Mouse (Mus musculus): ENCODE results near the gene Mrtfb.

Mrtfb gene

DNA sequence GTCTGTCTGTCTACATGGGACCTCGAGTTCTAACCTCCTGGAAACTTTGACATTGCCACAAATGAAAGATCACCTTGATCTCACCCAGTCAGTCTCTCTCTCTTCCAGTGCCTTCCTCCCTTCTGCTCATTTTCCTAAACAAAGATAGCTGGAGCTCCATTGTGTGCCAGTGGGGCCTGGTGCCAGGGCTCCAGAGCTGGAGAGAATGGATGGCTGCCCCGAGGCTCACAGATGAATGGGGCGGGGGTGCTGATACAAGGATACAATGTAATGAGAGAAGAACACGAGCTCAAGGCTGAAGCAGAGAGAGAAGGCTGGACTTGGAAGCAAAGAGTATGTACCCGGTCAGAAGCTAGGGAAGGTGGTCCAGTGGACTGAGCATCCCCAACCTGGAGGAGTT lies 189.2 kb downstream of the Mrtfb start:
- DNase-seq: no peak

DNA sequence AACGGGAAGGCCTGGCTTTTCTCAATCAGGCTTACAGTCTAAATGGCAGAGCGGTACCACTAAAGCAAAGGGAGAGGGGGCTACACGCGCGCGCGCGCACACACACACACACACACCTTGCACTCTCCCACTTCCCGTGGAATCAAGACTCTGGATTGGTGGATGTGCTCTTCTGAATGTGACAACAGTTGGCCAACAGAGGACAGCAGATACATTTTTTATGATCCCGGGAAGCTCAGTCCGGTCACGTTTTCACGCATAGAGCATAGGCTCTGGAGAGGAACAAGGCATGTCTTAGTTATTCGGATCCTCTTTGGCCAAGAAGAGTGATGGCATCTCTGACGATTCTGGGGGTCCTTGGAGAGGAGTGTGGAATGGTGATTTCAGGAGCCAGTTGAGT lies 190.2 kb downstream of the Mrtfb start:
- DNase-seq: no peak

DNA sequence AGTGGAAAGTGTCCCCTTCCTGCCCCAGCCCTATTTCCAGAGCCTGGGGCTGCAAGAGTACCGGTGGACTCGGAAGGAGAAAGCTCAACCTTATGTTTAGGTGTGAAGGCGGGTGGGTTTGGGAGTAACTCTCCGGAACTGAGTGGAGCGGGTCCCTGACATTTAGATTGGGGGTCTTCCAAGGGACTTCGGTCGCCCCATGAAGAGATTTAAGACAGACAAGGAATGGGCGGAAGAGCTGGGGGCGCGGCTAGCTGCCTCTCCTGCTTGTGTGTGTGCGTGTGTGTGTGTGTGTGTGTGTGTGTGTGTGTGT lies 190.6 kb downstream of the Mrtfb start:
- DNase-seq: no peak

DNA sequence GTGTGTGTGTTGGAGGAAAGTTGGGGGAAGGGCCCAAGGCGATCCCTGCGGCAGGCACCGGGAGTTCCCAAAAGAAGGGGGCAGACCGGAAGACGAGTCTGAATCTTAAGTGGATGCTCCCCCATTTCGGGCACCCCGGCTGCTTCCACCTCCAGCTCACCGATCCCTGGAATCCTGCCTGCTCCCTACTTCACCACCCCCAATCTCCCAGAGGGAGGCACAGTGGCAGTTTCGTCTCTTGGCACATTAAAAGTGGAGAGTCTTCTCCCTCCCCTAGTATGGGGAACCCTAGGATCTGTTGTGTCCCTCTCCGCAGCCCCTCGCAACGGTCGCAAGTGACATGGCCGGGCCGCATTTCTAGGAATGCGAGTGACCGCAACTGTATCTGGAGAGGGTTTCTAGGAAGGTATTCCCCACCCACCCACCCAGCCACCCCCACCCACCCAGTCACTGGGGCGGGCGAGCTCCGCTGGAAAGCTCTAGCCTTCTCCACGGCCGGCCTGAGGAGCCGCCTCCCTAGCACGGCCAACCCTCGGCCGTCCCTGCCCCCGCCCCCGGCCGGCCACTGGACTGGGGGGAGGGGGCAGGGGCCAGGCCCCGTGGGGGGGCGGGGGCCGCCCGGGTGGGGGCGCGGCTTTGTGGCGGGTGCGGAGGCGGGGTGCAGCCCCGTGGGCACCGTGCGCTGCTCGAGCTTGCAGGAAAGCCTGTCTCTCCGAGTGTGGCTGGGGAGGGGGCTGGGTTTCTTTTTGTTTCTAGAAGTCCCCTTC lies 191.2 kb downstream of the Mrtfb start:
- no peak for DNase-seq

DNA sequence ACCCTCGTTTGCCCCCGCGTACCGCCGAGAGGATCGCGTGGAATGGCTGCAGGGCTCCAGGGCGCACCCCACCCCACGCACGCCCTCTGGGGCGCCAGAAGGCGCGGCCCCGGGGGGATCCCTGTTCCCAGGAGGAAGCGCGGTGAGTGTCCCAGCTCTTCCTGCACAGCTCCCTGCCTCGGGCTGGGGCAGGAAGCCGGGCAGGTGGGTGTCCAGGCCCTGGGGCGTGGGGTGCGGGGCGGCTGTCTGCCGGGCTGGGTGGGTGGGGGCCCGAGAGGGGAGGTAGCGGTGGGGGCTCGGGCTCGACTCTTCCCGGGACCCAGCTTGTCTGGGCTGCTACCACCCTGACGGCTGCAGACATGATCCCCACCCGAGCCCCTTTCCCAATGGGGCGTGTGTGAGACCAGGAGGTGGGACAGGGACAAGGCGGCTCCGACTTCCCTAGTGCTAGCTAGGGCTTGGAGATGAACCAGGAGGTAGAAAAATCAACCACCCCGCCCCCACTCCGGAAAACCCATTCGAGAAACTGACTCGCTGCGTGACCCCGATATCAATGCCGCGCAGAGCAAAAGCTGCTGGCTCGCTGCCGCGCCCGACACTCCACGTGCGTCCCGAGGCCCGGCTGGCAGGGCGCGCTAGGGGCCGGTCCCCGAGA lies 191.9 kb downstream of the Mrtfb start:
- DNase-seq: no peak

DNA sequence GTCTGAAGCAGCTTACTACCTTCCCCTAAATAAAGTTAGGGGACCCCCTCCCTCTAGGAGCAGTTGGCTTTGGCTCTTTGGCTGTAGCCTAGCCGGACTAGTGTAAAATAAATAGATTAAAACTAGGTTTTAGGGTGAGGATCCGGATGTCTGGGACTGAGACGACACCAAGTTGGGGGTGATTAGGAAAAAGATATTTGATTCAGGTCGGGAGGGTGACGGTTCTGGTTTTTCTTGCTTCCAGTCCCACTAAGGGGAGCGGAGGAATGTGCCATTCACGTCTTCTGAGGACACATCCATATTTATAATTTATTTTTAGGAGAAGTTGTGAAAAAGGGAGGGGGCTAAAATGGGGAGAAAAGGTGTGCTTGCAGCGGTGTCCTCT lies 192.4 kb downstream of the Mrtfb start:
- no peak for DNase-seq

DNA sequence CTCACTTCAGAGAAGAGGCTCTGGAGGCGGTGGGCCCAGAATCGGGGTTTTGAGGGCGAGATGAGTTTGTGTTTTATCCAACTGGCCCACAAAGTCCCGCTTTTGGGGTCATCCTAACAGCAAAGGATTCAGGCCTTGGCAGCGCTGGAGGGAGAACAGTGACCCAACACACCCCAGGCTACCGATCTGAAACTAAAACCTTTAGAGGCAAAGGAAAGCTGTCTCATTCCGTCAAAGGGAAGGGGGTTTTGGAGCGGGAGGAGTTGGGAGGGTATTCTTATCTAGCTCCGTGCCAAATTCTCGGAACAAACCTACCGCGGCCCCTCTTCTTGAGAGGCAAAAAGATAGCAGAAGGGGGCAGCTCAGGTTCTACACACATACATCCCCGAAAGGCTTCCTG lies 193.2 kb downstream of the Mrtfb start:
- no peak for DNase-seq

DNA sequence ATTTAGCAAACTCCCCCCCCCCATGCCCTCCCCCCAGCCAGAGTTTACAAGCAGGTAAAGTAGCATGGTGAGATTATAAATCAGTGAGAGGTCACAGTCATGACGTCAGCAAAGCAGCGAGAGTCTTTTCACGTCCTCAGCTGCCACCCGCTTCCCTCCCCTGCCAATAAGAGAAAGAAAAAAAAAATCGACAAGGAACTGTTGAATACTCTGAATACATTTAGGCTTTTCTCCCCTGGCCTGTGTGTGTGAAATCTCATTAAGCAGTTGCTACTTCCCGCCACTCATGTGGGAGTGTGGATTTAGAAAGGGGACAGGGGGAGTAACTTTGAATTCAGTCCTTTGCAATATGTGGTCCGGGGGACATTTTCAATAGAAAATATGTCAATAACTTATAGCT lies 194.6 kb downstream of the Mrtfb start:
- DNase-seq: no peak

DNA sequence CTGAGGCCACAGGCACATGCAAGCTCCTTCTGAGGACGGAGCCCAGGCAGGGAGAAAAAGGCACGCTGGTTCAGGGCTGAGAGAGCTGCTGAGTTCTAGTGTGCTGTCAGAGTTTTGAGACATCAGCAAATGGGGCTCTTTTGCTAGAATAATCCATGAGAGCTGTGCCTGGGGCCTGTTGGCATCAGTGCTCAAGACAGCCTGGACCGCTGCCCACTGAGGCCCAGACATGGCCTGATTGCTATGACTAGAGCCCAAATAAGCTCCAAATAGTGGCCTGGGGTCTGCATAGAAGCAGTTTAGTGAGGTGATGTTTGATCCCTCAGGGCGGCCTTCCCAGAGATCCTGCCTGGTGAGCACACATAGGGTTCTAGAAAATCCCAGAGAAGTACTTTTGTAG lies 195.7 kb downstream of the Mrtfb start:
- no peak for DNase-seq

DNA sequence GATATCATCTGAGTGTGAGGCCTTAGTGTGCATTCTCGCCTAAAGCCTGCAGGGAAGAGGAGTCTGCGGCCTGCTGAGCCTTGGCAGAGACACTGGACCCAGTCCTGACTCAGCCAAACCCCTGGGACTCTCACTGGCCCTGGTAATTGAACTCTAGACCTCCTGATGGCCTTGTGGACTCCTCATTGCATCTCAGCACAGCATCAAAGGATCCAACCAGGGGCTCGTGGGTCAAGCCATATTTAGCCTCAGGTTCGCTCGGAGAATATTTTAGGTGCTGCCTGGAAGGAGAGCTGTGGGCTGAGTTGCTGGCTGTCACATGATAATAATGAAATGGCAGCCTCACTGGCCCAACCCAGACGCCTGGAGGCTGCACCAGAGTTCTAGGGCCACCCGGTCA lies 196.4 kb downstream of the Mrtfb start:
- no peak for DNase-seq

DNA sequence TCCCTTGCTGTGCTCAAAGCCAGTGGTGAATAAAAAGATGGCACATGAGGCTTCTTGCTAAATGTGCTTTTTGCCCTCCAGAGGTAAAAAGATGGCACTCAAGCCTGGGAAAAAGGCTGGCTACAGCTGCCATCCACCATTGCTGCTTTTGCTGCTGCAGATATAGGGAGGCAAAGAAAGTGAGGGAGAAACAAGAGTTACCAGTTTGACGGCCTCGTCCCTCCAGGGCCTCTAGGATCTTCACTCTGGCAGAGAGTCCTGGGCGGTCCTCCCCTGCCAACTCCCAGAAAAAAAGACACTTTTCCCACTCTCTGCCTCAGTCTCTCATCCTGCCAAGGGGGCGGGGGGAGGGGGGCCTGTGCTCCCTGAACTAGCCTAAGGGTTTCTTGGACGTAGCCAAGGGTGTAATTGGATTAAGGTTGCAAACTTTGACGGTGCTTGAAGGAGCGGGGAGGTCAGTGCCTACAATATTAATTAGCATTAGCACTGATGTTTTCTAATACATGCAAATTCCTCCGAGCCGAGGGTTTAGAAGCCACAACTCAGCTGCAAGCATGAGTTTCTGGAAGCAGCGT lies 197.8 kb downstream of the Mrtfb start:
- DNase-seq: no peak

DNA sequence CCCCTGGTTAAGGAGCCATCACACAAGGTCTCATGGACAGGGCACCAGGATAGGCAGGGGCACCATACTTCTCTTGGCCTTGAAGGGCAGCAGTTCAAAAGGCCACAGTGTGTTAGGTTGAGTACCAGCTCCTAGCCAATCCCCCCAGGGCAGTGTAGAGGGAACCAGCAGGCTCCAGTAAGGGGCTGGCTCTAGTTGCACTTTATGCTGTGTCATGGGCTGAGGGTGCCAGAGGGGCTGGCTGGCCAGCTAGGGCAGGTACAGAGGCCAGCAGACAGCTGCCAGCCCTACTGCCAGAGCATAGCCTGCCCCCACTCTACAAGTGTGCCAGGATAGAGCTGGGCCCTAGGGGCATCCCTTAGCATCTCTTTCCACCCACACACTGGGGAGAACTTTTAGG lies 199.3 kb downstream of the Mrtfb start:
- DNase-seq: no peak

DNA sequence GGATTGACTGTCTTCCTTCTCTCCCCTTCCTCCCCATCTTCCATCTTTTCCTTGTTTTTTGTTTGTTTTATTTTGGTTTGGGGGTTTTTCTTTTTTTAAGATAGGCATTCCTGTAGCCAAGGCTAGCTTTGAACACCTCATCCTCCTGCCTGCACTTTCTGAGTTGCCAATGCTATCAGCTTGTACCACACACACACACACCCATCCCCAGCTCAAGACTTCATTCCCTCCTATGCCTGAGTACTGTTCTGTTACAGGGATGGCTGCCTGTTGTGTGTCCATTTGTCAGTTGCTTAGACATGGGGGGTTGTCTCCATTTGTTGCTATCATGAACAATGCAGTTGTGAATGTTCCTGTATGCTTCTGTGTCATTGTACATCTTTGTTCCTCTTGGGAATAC lies 202.3 kb downstream of the Mrtfb start:
- DNase-seq: no peak

DNA sequence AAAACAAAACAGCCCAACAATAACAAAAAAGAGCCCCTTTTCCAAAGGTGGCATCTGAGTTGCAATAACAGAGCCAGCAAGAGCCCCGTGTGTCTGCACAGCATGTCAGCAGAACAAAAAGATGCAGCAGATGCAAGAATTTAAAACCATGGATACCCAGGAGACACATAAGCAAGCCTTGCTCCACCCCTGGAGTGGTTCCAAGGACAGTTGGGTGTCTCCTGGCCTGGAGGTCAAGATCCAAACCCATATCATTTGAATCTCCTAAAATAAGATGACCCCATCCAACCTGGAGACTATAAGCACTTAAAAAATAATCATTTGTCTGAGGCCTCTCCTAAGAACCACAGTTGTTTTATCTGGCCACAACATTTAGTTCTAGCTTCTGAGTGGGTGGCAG lies 203.8 kb downstream of the Mrtfb start:
- DNase-seq: no peak

DNA sequence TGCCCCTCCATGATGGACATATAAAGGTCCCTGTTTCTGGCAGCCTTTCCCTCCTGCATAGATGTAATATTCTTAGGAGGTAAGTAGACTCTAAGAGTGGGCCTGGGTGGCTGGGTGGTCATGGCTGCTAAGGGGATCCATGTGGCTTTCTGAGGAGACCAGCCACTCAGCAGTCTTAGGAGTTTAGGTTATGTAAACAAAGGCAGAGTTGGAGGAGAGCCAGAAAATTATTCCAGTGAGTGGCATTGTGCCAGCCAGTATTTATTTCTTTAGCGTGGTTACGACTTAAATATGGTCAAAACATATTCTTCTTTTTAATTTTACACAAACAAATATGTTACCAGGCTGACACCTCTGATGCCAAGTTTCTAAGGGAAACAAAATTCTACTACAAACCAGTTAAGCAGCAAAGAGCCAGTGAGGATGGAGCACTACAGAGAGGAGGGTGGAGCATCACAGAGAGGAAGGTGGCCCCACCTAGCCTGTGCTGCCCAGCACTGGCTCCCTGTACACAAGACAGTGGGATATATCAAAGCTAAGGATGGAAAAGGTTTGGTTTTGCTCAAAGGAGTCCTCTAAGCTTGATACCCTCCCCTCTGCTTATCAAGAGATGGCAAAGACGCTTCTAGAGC lies 204.6 kb downstream of the Mrtfb start:
- DNase-seq: no peak

DNA sequence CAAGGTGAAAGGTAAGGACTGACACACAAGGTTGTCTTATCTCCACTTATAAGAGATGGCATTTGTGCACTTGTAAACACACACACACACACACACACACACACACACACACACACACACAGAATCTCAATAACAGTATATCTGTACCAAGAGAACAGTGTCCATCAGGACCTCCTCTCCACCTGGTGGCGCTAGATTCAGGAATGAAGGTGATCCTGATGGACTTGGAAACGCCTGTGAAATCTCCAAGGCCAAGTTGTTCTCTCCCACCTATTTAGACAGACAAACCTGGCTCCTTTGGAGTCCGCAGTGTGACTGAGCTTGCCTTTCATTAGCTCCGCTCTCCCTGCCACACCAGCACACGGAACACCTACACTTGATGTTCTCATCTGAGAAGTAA lies 208.4 kb downstream of the Mrtfb start:
- no peak for DNase-seq

Measured in cerebellum, adult 8-10 months (tissue).